Mouse (Mus musculus) lung, embryonic 14.5 days (tissue): ENCODE data around the gene Enthd1. TPM values are rescaled to one million over a fixed set of nuclear protein-coding genes. Genes with fewer than 3 reads are reported as not detected.

Experiments used
- ATAC-seq: fragments of 200-750 bp; cut with Nextera tagmentation; 2 replicates; pipeline ENCODE4 v1.8.0; 2017; ENCODE audit warnings: mild to moderate bottlenecking, moderate TSS enrichment, moderate library complexity; ENCODE audit not compliant: insufficient read depth
- DNase-seq: peaks from one replicate; pipeline ENCODE4 v3.0.0-alpha.2; 2015
- H3K27ac ChIP-seq: fragments of 300-500 bp; sonication (generic); 2 replicates; pipeline ENCODE4 v1.5.1; 2014; ENCODE audit warnings: low read depth, mild to moderate bottlenecking, moderate library complexity
- H3K27me3 ChIP-seq: fragments of 300-500 bp; sonication (generic); 2 replicates; pipeline ENCODE4 v1.6.1; 2014; ENCODE audit warnings: low read length, control low read depth; ENCODE audit not compliant: insufficient read depth
- H3K36me3 ChIP-seq: fragments of 300-500 bp; sonication (generic); 2 replicates; pipeline ENCODE4 v1.6.1; 2014; ENCODE audit warnings: control low read depth; ENCODE audit not compliant: insufficient read depth
- H3K4me1 ChIP-seq: fragments of 300-500 bp; sonication (generic); 2 replicates; pipeline ENCODE4 v1.6.1; 2014; ENCODE audit warnings: antibody characterized with exemption, control low read depth; ENCODE audit not compliant: insufficient read depth
- H3K4me2 ChIP-seq: fragments of 300-500 bp; sonication (generic); 2 replicates; pipeline ENCODE4 v1.6.1; 2014; ENCODE audit warnings: mild to moderate bottlenecking
- H3K4me3 ChIP-seq: fragments of 300-500 bp; sonication (generic); 2 replicates; pipeline ENCODE4 v1.5.1; 2014; ENCODE audit warnings: low read depth, low read length
- H3K9ac ChIP-seq: fragments of 300-500 bp; sonication (generic); 2 replicates; pipeline ENCODE4 v1.6.1; 2014
- H3K9me3 ChIP-seq: fragments of 300-500 bp; sonication (generic); 2 replicates; pipeline ENCODE4 v1.6.1; 2016; ENCODE audit warnings: low read depth, low read length, control low read depth
- CTCF ChIP-seq: IDR thresholded peaks from 2 replicates; pipeline ENCODE4 v1.5.1; 2016; ENCODE audit warnings: antibody characterized with exemption, low read depth
- WGBS: fragments of 180-500 bp; shearing (Covaris S2); extraction: QIAGEN DNeasy Blood & Tissue Kit; methylation state at CpG from one replicate; pipeline ENCODE4 v1.1.7; 2014; 5-methylcytosine and 5-hydroxymethylcytosine counted together
- polyA plus RNA-seq: library from polyadenylated mRNA; unstranded; fragments of >200 nt; fragmentation: Nextera tagmentation; extraction: Ambion mirVana; gene quantifications from 2 replicates; pipeline ENCODE4 v1.2.1, GENCODE M21; 2014

The Enthd1 gene
- polyA plus RNA-seq, 1 experiment from 2014 or later: not detected

DNA sequence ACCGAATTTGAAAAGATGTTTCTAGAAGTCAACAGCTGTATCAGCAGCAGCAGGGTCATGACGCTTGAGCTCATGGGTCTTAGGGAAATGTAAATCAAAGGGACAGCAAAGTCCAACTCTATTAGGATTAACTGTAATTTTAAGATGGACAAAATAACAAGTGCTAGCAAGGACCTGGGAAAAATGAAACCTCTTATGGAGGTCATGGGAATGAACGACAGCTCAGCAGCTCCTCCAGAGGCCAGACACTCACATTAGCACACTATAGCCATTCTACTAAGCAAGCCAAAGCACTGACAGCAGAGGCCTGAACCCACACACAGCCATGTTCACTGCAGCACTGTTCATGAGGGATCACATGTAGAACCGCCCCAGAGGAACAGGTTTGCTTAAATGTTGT, 7.2 kb downstream of the Enthd1 start:
- TF ChIP-seq CTCF: peak; percentile 36
- ATAC-seq (no peak), DNase-seq (peak; percentile 22)
- Histone ChIP-seq H3K9ac (no peak overlapping the region), H3K4me1 (no peaks in the 10 kb centered on the region), H3K36me3 (no peaks in the 10 kb centered on the region), H3K4me2 (no peak overlapping the region), H3K9me3 (no peaks in the 10 kb centered on the region), H3K4me3 (no peak overlapping the region), H3K27me3 (no peaks in the 10 kb centered on the region), H3K27ac (no peak overlapping the region)
- 68% methylated on average over 4 of the region's 4 CpGs for WGBS

DNA sequence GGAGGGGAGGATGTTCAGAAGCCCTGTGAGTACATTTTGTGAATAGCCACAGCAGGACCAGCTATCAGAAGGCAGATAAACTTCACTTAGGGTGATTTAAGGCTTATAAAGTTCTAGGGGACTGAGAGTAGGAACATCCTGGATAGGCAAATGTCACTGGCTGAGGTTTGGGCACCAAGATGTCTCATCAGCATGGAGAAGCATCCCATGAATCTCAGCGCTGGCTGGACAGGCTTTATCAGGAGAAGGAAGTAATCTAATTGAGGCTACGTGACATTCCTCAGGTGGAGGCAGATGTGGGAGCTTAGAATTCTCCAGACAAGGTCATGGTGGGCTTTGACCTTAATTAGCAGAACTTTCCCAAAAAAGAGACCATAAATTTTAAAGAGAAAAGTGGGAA, 8.9 kb downstream of the Enthd1 start:
- H3K36me3 ChIP-seq: no peaks in the 10 kb centered on the region
- DNase-seq: no peak
- H3K27ac ChIP-seq: no peak overlapping the region
- H3K4me1 ChIP-seq: no peaks in the 10 kb centered on the region
- no peak overlapping the region for H3K4me2 ChIP-seq
- H3K9ac ChIP-seq: no peak overlapping the region
- no peak overlapping the region for H3K4me3 ChIP-seq
- H3K27me3 ChIP-seq: no peaks in the 10 kb centered on the region
- 43% methylated on average over 2 of the region's 2 CpGs for WGBS
- no peaks in the 10 kb centered on the region for H3K9me3 ChIP-seq
- no peak for TF ChIP-seq CTCF
- no peak for ATAC-seq

DNA sequence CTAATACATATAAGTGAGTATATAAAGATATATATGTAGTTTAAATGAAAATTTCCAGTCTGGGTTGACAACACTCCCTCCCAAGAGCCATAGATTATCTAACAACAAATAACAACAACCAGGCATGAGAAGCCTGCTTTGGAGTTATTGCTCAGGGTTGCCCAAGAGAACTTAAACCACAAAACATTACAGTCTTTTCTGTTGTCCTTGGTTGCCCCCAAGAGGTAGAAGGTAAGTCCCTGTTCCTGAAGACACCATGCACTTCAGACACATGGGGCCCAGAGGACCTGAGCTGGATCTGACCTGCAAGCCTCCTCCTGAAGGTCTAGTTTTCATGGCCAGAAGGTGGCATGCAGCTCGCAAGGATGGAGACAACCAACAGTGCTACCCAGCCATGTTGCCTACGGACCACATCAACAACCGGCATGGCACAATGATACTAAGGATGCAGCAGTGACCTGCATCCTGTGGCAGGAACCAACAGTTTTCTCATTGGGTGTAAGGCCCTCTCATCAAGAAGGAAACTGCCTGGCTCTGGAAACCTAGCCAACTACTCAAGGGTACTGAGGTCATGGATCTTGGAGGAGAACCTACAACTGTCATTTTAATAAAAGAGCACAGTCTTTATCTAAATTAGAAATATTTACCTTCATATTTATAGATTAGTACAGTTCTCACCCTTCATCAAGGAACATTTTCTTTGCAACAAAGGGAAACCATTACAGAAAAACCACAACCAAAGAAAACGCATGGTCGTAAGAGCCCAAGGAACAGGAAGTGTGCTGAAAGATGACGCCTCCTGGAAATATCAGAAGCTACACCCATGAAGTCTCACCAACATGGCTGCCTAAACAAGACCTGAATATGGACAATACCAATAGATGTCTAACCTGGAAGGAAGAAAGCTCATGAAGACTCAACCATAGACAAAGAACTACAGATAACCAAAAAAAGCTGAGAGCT, 9.8 kb downstream of the Enthd1 start:
- Histone ChIP-seq H3K9me3 (no peaks in the 10 kb centered on the region), H3K36me3 (no peaks in the 10 kb centered on the region), H3K9ac (no peak overlapping the region), H3K27ac (no peak overlapping the region), H3K4me3 (no peak overlapping the region), H3K4me2 (no peak overlapping the region), H3K27me3 (no peaks in the 10 kb centered on the region), H3K4me1 (no peaks in the 10 kb centered on the region)
- WGBS: 90% methylated on average over 6 of the region's 6 CpGs
- ATAC-seq (no peak), DNase-seq (no peak)
- TF ChIP-seq CTCF: no peak

DNA sequence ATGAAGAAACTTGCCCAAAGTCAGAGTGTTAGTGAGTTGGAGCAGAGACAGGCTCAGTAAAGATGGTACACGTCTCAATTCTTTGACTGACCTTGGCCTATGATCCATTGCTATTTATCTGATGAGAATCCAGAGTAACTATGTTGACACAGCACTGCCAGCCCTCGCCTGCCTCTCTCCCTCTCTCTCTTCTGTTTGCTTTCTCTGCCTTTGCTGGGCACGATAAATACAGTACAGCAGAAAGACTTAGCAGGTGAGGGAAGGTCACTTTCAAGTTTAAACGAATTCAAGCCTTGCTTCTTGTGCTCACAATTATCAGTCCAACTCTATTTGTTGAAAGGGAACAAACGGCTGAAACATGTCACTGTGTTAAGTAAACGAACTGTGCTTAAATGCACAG, 19.5 kb downstream of the Enthd1 start:
- no peaks in the 10 kb centered on the region for H3K36me3 ChIP-seq
- TF ChIP-seq CTCF: no peak
- no peaks in the 10 kb centered on the region for H3K27me3 ChIP-seq
- no peak overlapping the region for H3K4me2 ChIP-seq
- H3K9me3 ChIP-seq: no peaks in the 10 kb centered on the region
- no peak overlapping the region for H3K9ac ChIP-seq
- DNase-seq (no peak), ATAC-seq (no peak)
- H3K4me3 ChIP-seq: no peak overlapping the region
- no peak overlapping the region for H3K27ac ChIP-seq
- WGBS: 32% methylated on average over 6 of the region's 6 CpGs
- no peaks in the 10 kb centered on the region for H3K4me1 ChIP-seq

DNA sequence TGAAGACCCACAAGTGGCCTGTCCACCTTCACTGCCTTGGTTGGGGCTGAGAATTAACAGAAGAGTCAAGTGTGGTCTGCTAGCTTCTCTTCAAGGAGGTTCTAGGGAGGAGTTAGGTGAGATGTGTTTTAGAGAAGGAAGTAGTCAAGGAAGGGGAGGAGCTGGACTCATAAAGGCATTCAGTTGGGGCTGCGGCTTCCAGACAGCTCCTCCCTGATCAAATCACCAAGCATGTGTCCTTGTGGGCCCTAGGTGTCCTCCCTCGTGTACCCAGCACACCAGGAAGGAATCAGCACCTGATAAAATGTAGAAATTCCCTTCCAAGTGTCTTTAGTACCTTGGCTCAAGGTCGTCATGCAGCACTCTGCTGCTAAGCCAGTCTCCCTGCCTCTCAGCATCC, 20.8 kb downstream of the Enthd1 start:
- Histone ChIP-seq H3K4me1 (no peaks in the 10 kb centered on the region), H3K27me3 (no peaks in the 10 kb centered on the region), H3K4me3 (no peak overlapping the region), H3K36me3 (no peaks in the 10 kb centered on the region), H3K4me2 (no peak overlapping the region), H3K9me3 (no peaks in the 10 kb centered on the region), H3K9ac (no peak overlapping the region), H3K27ac (no peak overlapping the region)
- DNase-seq (no peak), ATAC-seq (no peak)
- TF ChIP-seq CTCF: no peak
- WGBS: 48% methylated on average over 3 of the region's 3 CpGs

DNA sequence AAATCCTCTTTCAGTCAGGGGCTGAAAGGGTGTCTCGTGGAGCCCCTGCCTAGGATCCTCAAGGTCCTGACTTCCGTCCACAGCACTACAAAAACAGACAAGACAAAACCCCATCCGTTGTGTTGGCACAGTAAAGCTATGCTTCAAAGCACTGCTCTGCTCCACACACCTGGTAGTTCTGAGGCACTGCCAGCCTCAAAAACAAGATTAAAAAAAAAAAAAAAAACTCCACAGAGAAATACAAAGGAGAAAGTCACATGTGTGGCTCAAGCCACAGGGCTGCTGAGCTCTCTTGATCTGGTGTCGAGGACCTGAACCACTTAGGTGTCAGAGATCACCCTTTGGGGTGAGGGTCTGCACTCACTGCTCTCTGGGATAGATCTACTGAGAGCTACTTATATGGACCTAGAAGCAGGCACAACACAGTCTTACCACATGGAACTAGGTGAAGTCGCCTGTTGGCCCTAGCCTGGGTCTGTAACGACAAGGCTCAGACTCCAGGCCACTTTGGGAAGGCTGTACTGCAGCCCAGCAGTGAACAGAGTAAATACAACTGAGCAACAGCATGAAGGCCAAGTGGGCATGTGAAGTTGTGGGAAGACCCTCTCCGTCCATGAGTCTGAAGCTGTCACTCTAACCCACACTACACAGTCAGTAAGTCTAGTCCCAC, 26.1 kb downstream of the Enthd1 start:
- H3K36me3 ChIP-seq: no peaks in the 10 kb centered on the region
- no peaks in the 10 kb centered on the region for H3K27me3 ChIP-seq
- H3K9ac ChIP-seq: no peak overlapping the region
- no peak overlapping the region for H3K4me3 ChIP-seq
- H3K4me2 ChIP-seq: no peak overlapping the region
- H3K27ac ChIP-seq: no peak overlapping the region
- 77% methylated on average over 7 of the region's 7 CpGs for WGBS
- no peaks in the 10 kb centered on the region for H3K9me3 ChIP-seq
- TF ChIP-seq CTCF: no peak
- ATAC-seq (no peak), DNase-seq (no peak)
- no peaks in the 10 kb centered on the region for H3K4me1 ChIP-seq

DNA sequence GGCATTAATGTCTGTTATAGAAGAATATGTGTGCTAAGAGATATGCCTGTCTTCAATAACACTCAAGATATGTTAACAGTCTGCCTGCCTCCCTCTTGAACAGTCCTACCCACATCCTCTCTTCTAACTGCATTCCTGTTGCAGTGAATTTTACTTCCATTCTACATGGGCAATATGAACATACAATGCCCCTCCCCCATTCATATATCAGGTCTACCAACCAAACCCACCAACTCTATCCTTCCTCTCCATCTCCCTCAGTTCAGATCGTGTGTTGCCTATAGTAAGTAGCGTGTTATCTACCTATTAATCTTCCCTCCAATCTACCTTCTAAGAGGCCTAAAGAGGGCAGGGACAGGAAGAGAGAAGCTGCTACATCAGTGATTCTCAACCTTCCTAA, 26.9 kb downstream of the Enthd1 start:
- no peak overlapping the region for H3K27ac ChIP-seq

More for the DNA sequence above, 26.9 kb downstream of the Enthd1 start:
- no peaks in the 10 kb centered on the region for H3K4me1 ChIP-seq
- no peak overlapping the region for H3K9ac ChIP-seq
- no peaks in the 10 kb centered on the region for H3K9me3 ChIP-seq
- H3K27me3 ChIP-seq: no peaks in the 10 kb centered on the region
- H3K36me3 ChIP-seq: no peaks in the 10 kb centered on the region
- H3K4me3 ChIP-seq: no peak overlapping the region
- no peak for ATAC-seq
- H3K4me2 ChIP-seq: no peak overlapping the region
- 79% methylated on average over 2 of the region's 2 CpGs for WGBS
- no peak for DNase-seq
- no peak for TF ChIP-seq CTCF
